Mouse (Mus musculus) embryonic facial prominence, embryonic 10.5 days (tissue): ENCODE measurements at regions not wholly inside any gene's neighbourhood (a gene's known extent, or its start where the extent isn't known, plus 50 kb on each side); places are given as distances from the start of the nearest gene placed in this dataset.

Source experiments
- DNase-seq: peaks from one replicate; pipeline ENCODE4 v3.0.0-alpha.2; 2017; ENCODE audit warnings: low spot score
- H3K27ac ChIP-seq: fragments of 300-500 bp; sonication (generic); replicated peaks from 2 replicates; pipeline ENCODE4 v1.5.1; 2016; ENCODE audit warnings: mild to moderate bottlenecking
- H3K27me3 ChIP-seq: fragments of 300-500 bp; sonication (generic); replicated peaks from 2 replicates; pipeline ENCODE4 v1.6.1; 2016; ENCODE audit warnings: low read depth, mild to moderate bottlenecking; ENCODE audit not compliant: poor library complexity, severe bottlenecking
- H3K36me3 ChIP-seq: fragments of 300-500 bp; sonication (generic); replicated peaks from 2 replicates; pipeline ENCODE4 v1.6.1; 2016; ENCODE audit warnings: mild to moderate bottlenecking, moderate library complexity
- H3K4me1 ChIP-seq: fragments of 300-500 bp; sonication (generic); 2 replicates; pipeline ENCODE4 v1.6.1; 2016
- H3K4me3 ChIP-seq: fragments of 300-500 bp; sonication (generic); 2 replicates; pipeline ENCODE4 v1.5.1; 2016; ENCODE audit warnings: mild to moderate bottlenecking, moderate library complexity
- H3K9me3 ChIP-seq: fragments of 300-500 bp; sonication (generic); 2 replicates; pipeline ENCODE4 v1.6.1; 2016; ENCODE audit warnings: mild to moderate bottlenecking
- WGBS: fragments of 180-500 bp; shearing (Covaris S2); methylation state at CpG from one replicate; pipeline ENCODE4 v1.1.7; 2016; 5-methylcytosine and 5-hydroxymethylcytosine counted together

GRCm38 (mm10) chr1:81972575-81972974 lies 260.3 kb upstream of the Gm9747 start:
- no peak for DNase-seq
- H3K36me3 ChIP-seq, result no peaks in the 10 kb centered on the region
- no peaks in the 10 kb centered on the region for H3K27me3 ChIP-seq
- 83% methylated on average over 5 of the region's 5 CpGs for WGBS
- no peaks in the 10 kb centered on the region for H3K9me3 ChIP-seq
- no peaks in the 10 kb centered on the region for H3K4me1 ChIP-seq
- no peak overlapping the region for H3K4me3 ChIP-seq
- no peak overlapping the region for H3K27ac ChIP-seq

DNA sequence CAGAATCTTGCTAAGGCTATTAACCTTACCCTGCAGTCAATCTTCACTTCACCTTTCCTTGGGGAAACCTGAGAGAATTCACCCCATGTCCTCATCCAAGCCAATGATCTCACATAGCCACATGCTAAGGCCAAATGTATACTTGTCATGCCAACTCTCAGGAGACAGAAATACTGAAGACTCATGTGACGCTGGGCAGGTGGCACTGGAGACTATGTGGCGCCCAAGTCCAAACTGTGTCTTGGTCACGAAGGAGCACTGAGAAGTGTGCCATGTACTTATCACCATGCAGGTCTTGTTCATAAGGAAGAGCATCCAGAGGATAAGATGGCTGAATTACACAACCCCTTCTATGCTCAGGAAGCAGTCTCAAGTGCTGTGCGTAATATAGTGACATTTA lies 259.4 kb upstream of the Gm9747 start:
- H3K27ac ChIP-seq, result no peak overlapping the region
- no peaks in the 10 kb centered on the region for H3K36me3 ChIP-seq
- H3K4me3 ChIP-seq, result no peak overlapping the region
- H3K4me1 ChIP-seq, result no peaks in the 10 kb centered on the region
- H3K9me3 ChIP-seq, result no peaks in the 10 kb centered on the region
- 90% methylated on average over 4 of the region's 4 CpGs for WGBS
- no peaks in the 10 kb centered on the region for H3K27me3 ChIP-seq
- DNase-seq, result no peak

- DNase-seq, result no peak
- Histone ChIP-seq H3K27ac (no peak overlapping the region), H3K4me1 (no peaks in the 10 kb centered on the region), H3K27me3 (no peaks in the 10 kb centered on the region), H3K4me3 (no peak overlapping the region), H3K9me3 (no peaks in the 10 kb centered on the region), H3K36me3 (no peaks in the 10 kb centered on the region)
- 78% methylated on average over 5 of the region's 5 CpGs for WGBS
These were observed 225.0 kb upstream of the Gm9747 start for GRCm38 (mm10) chr1:82007943-82008342.

DNA sequence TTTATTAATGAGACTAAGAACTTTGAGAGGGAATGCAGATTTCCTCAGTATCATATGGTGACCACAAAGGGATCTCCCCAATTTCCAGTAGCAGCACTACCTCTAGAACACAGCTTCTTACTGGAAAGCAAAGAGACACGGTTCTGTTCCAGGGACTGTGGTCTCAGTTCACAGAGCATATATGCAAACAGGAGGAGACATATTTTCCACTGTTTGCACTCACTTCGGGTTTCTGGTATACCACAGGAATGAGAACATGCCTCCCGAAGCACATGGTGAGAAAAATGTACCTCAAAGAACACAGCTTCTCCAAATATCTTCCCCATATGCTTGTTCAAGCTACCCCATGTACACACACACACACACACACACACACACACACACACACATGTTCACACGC lies 224.1 kb upstream of the Gm9747 start:
- no peaks in the 10 kb centered on the region for H3K4me1 ChIP-seq
- 86% methylated on average over 4 of the region's 4 CpGs for WGBS

GRCm38 (mm10) chr1:82010995-82011394 lies 221.9 kb upstream of the Gm9747 start:
- no peak for DNase-seq
- H3K9me3 ChIP-seq, result no peaks in the 10 kb centered on the region
- H3K4me1 ChIP-seq, result no peaks in the 10 kb centered on the region
- H3K36me3 ChIP-seq, result no peaks in the 10 kb centered on the region
- H3K27me3 ChIP-seq, result no peaks in the 10 kb centered on the region
- WGBS, result 72% methylated on average over 1 of the region's 1 CpGs
- H3K27ac ChIP-seq, result no peak overlapping the region
- H3K4me3 ChIP-seq, result no peak overlapping the region

More for the DNA sequence above, 224.1 kb upstream of the Gm9747 start:
- H3K27me3 ChIP-seq, result no peaks in the 10 kb centered on the region
- H3K9me3 ChIP-seq, result no peaks in the 10 kb centered on the region
- H3K27ac ChIP-seq, result no peak overlapping the region
- no peaks in the 10 kb centered on the region for H3K36me3 ChIP-seq
- DNase-seq, result no peak
- H3K4me3 ChIP-seq, result no peak overlapping the region

- no peak overlapping the region for H3K27ac ChIP-seq
- H3K36me3 ChIP-seq, result no peaks in the 10 kb centered on the region
- DNase-seq, result no peak
These were observed 217.6 kb upstream of the Gm9747 start for GRCm38 (mm10) chr1:82015341-82015740.

DNA sequence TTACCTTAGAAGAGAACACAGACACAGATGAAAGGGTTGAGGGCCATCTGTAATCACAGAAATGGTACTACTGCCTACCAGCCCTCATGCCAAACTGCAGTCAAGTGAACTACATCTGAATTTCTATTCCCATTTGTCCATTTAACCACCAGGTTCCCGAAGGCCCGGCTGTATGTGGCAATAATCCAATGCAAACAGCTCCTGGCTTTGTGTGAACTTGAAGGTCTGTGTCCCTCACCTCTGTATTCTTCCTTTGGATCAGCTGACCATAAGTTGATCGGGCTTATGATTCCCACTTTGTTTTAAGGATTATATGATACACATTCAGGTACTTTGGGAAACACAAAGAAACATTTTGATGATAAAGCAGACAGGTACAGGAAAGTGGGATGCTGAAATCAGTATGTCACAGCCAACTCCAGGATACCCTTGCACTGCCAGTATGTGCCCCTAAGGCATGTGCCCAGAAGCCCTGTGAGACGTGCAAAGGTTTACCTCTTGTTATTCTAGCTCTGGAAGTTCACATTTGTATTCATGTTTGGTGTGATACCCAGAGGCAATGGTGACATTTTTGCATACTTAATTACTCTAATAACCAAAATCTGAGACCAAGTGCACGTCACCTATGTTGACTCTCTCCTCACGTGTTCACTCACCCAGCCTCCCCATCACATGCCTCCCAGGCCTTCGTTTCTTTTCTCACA lies 214.1 kb upstream of the Gm9747 start:
- Histone ChIP-seq H3K36me3 (no peaks in the 10 kb centered on the region), H3K27ac (no peak overlapping the region), H3K4me3 (no peak overlapping the region), H3K27me3 (no peaks in the 10 kb centered on the region), H3K4me1 (peaks cover 5% of the 10 kb centered on the region; the same call in 1 of the 2 replicates), H3K9me3 (no peaks in the 10 kb centered on the region)
- 86% methylated on average over 7 of the region's 7 CpGs for WGBS
- DNase-seq, result no peak

More at GRCm38 (mm10) chr1:82015341-82015740, 217.6 kb upstream of the Gm9747 start:
- Histone ChIP-seq H3K9me3 (no peaks in the 10 kb centered on the region), H3K4me1 (peaks cover 5% of the 10 kb centered on the region; the same call in 1 of the 2 replicates), H3K4me3 (no peak overlapping the region), H3K27me3 (no peaks in the 10 kb centered on the region)

DNA sequence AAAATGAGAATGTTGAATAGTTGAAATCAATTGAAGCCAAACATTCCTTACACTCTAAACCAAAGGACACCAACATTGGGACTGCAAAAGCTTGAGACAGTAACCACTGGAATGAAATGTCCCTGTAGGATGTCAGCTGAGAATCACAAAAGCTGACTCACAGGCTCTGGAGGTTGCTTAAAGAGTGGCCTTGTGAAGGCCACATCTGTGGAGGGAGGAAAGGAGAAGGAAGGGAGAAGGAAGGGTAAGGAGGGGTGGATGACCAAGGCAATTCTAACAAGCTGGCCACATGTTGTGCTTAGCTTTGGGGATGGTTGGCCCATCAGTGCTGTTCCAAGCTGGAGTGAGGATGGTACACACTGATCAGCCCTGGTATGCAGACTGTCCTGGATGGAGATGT lies 205.2 kb upstream of the Gm9747 start:
- no peak overlapping the region for H3K4me3 ChIP-seq
- DNase-seq, result no peak
- no peak overlapping the region for H3K27ac ChIP-seq
- H3K36me3 ChIP-seq, result no peaks in the 10 kb centered on the region
- no peaks in the 10 kb centered on the region for H3K9me3 ChIP-seq
- H3K27me3 ChIP-seq, result no peaks in the 10 kb centered on the region
- peaks cover 14% of the 10 kb centered on the region for H3K4me1 ChIP-seq

GRCm38 (mm10) chr1:82031130-82031529 lies 201.8 kb upstream of the Gm9747 start:
- WGBS, result 89% methylated on average over 7 of the region's 7 CpGs
- peaks cover 14% of the 10 kb centered on the region for H3K4me1 ChIP-seq
- H3K36me3 ChIP-seq, result no peaks in the 10 kb centered on the region
- no peaks in the 10 kb centered on the region for H3K27me3 ChIP-seq
- DNase-seq, result no peak
- no peak overlapping the region for H3K27ac ChIP-seq
- no peak overlapping the region for H3K4me3 ChIP-seq
- H3K9me3 ChIP-seq, result no peaks in the 10 kb centered on the region

GRCm38 (mm10) chr1:82032410-82032809 lies 200.5 kb upstream of the Gm9747 start:
- H3K27ac ChIP-seq, result no peak overlapping the region
- 91% methylated on average over 1 of the region's 1 CpGs for WGBS
- no peak for DNase-seq
- H3K9me3 ChIP-seq, result no peaks in the 10 kb centered on the region
- H3K36me3 ChIP-seq, result no peaks in the 10 kb centered on the region
- no peaks in the 10 kb centered on the region for H3K27me3 ChIP-seq
- no peak overlapping the region for H3K4me3 ChIP-seq
- peaks cover 14% of the 10 kb centered on the region for H3K4me1 ChIP-seq

- Histone ChIP-seq H3K4me3 (no peak overlapping the region), H3K36me3 (no peaks in the 10 kb centered on the region), H3K27ac (no peak overlapping the region), H3K27me3 (no peaks in the 10 kb centered on the region), H3K9me3 (no peaks in the 10 kb centered on the region), H3K4me1 (peaks cover 15% of the 10 kb centered on the region)
- no peak for DNase-seq
- 91% methylated on average over 4 of the region's 4 CpGs for WGBS
These were observed 194.7 kb upstream of the Gm9747 start for GRCm38 (mm10) chr1:82038171-82038570.

DNA sequence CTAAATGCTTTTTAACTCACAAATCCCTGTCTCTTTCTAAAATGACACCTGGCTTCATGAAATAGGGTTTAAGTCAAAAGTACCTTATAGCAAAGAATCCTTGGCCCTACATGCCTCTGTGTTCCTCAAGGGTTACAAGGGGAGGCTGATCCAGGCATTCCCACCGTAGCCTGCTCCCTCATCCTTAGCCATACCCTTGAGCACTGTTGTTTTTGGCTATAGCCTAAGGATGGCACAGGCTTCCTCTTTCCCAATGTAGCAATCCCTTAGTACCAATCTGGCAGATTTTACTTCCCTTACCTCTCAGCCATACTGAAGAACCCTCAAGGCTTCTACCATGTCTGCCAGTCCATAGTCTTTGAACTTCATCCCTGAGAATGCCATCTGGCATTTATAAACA lies 194.2 kb upstream of the Gm9747 start:
- Histone ChIP-seq H3K4me1 (peaks cover 15% of the 10 kb centered on the region), H3K27me3 (no peaks in the 10 kb centered on the region), H3K27ac (no peak overlapping the region), H3K9me3 (no peaks in the 10 kb centered on the region), H3K4me3 (no peak overlapping the region), H3K36me3 (no peaks in the 10 kb centered on the region)
- WGBS, result 78% methylated on average over 1 of the region's 1 CpGs
- no peak for DNase-seq

GRCm38 (mm10) chr1:82041286-82042050 lies 191.4 kb upstream of the Gm9747 start:
- Histone ChIP-seq H3K4me3 (no peak overlapping the region), H3K27ac (no peak overlapping the region), H3K4me1 (peaks cover 15% of the 10 kb centered on the region), H3K36me3 (no peaks in the 10 kb centered on the region), H3K9me3 (no peaks in the 10 kb centered on the region), H3K27me3 (no peaks in the 10 kb centered on the region)
- 56% methylated on average over 3 of the region's 3 CpGs for WGBS
- no peak for DNase-seq
